Mouse (Mus musculus) large intestine, adult 2 months (tissue): ENCODE measurements around the gene Cenpq. TPM values are rescaled to one million over a fixed set of nuclear protein-coding genes. Genes with fewer than 3 reads are reported as not detected.

ENCODE experiments used
- DNase-seq: peaks from one replicate; pipeline ENCODE4 v3.0.0-alpha.2; 2012; ENCODE audit warnings: low read depth, low spot score
- WGBS: fragments of 180-500 bp; shearing (Covaris S2); methylation state at CpG from one replicate; pipeline ENCODE4 v1.1.7; 2018; 5-methylcytosine and 5-hydroxymethylcytosine counted together
- polyA plus RNA-seq: library from polyadenylated mRNA; depleted of rRNA; stranded (reverse); fragments of >200 nt; gene quantifications from 2 replicates; pipeline ENCODE4 v1.2.3, GENCODE M21; 2012; rRNA removed

Gene Cenpq
- polyA plus RNA-seq: 1.0 and 1.5 TPM in 2 replicates

- under 1% methylated on average over 50 of the region's 50 CpGs for WGBS
- peak; percentile 92 for DNase-seq
These were observed at the start of gene Cenpq, which contains the start of gene Mut for GRCm38 (mm10) chr17:40934420-40935231. Gene Cenpq, minus strand, starts transcription at chr17:40935047. Gene Mut, plus strand, starts transcription at chr17:40934685.

- WGBS: 68% methylated on average over 11 of the region's 11 CpGs
- no peak for DNase-seq
These were observed 43.1 kb upstream of the Cenpq start for GRCm38 (mm10) chr17:40977914-40978313.

GRCm38 (mm10) chr17:40948518-40948917, 13.7 kb upstream of the Cenpq start:
- DNase-seq: no peak

GRCm38 (mm10) chr17:40933985-40934384, 862 bp downstream of the Cenpq start:
- peak; percentile 3 for DNase-seq
- WGBS: under 1% methylated on average over 14 of the region's 14 CpGs

More at GRCm38 (mm10) chr17:40948518-40948917, 13.7 kb upstream of the Cenpq start:
- 82% methylated on average over 3 of the region's 3 CpGs for WGBS

GRCm38 (mm10) chr17:40915499-40915898, 19.3 kb downstream of the Cenpq start:
- 76% methylated on average over 2 of the region's 2 CpGs for WGBS
- no peak for DNase-seq

GRCm38 (mm10) chr17:40914250-40914649, 20.6 kb downstream of the Cenpq start, which contains the start of gene Glyatl3:
Gene Glyatl3, minus strand, starts transcription at chr17:40914350.
- DNase-seq: no peak
- WGBS: 92% methylated on average over 2 of the region's 2 CpGs

- 8% methylated on average over 13 of the region's 14 CpGs for WGBS
- no peak for DNase-seq
These were observed 30.1 kb downstream of the Cenpq start for GRCm38 (mm10) chr17:40904721-40905154.

- WGBS: 34% methylated on average over 11 of the region's 11 CpGs
- no peak for DNase-seq
These were observed 30.7 kb downstream of the Cenpq start for GRCm38 (mm10) chr17:40904056-40904597.

GRCm38 (mm10) chr17:40903345-40903744, 31.5 kb downstream of the Cenpq start:
- DNase-seq: no peak
- WGBS: 65% methylated on average over 4 of the region's 4 CpGs

- 65% methylated on average over 4 of the region's 4 CpGs for WGBS
- no peak for DNase-seq
These were observed 35.0 kb downstream of the Cenpq start for GRCm38 (mm10) chr17:40899783-40900363.

GRCm38 (mm10) chr17:40896863-40897262, 38.0 kb downstream of the Cenpq start:
- 54% methylated on average over 1 of the region's 1 CpGs for WGBS
- DNase-seq: no peak

- 79% methylated on average over 4 of the region's 4 CpGs for WGBS
- DNase-seq: no peak
These were observed 46.9 kb downstream of the Cenpq start for GRCm38 (mm10) chr17:40887849-40888536.

- no peak for DNase-seq
- 29% methylated on average over 4 of the region's 4 CpGs for WGBS
These were observed 49.7 kb downstream of the Cenpq start for GRCm38 (mm10) chr17:40885155-40885554.

- 93% methylated on average over 6 of the region's 6 CpGs for WGBS
- no peak for DNase-seq
These were observed 52.7 kb downstream of the Cenpq start for GRCm38 (mm10) chr17:40882172-40882571.

- under 1% methylated on average over 40 of the region's 40 CpGs for WGBS
- DNase-seq: no peak
These were observed 54.7 kb downstream of the Cenpq start, which contains the start of gene 9130008F23Rik for GRCm38 (mm10) chr17:40879924-40880691. Gene 9130008F23Rik, minus strand, starts transcription at chr17:40880559.

- no peak for DNase-seq
- WGBS: 10% methylated on average over 6 of the region's 6 CpGs
These were observed 55.3 kb downstream of the Cenpq start for GRCm38 (mm10) chr17:40879528-40879923.

GRCm38 (mm10) chr17:40877741-40878140, 57.1 kb downstream of the Cenpq start:
- no peak for DNase-seq
- 16% methylated on average over 3 of the region's 3 CpGs for WGBS

GRCm38 (mm10) chr17:40875568-40875967, 59.3 kb downstream of the Cenpq start:
- DNase-seq: no peak
- whole genome bisulfite sequencing: 51% methylated on average over 1 of the region's 1 CpGs

- no peak for DNase-seq
- 71% methylated on average over 3 of the region's 3 CpGs for WGBS
These were observed 60.1 kb downstream of the Cenpq start for GRCm38 (mm10) chr17:40874701-40875100.
